Mouse (Mus musculus) layer of hippocampus, adult 2 months (tissue): ENCODE measurements at regions not wholly inside any gene's neighbourhood (a gene's known extent, or its start where the extent isn't known, plus 50 kb on each side); places are given as distances from the start of the nearest gene placed in this dataset.

Experiments
- DNase-seq, 2 experiments: peaks; one replicate each; pipeline ENCODE4 v3.0.0; 2022; ENCODE audit warnings: low spot score in 2 of 2
- H3K27ac ChIP-seq: fragments of 200-600 bp; 2 replicates; pipeline ENCODE4 v1.8.1; 2022
- H3K4me3 ChIP-seq: fragments of 200-600 bp; 2 replicates; pipeline ENCODE4 v1.8.1; 2022; ENCODE audit warnings: mild to moderate bottlenecking
- CTCF ChIP-seq: fragments of 200-600 bp; conservative IDR thresholded peaks from 2 replicates; pipeline ENCODE4 v1.8.1; 2022; ENCODE audit warnings: antibody characterized with exemption, mild to moderate bottlenecking, moderate library complexity

DNA sequence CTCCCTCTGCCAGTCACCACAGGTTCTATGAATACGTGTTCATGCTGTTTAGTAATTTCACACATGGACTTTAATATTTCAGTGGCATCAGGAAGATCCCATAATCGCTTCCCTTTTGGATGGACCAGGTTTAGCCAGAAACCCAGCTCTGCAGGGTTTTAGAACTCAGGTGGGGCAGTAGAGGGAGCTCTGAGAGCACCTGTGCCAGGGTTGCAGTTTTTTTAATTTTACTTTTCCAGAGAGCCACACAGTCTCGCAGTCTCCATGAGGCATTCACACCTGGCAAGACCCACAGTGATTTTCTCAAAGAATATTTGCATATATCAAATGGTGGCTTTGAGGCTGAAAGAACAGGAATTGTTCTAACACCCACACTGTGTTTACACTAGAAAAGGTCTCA lies 1603.8 kb upstream of the Cdh8 start:
- DNase-seq = no peak
- TF ChIP-seq CTCF = peak; percentile 47
- Histone ChIP-seq H3K4me3 (no peak overlapping the region), H3K27ac (no peak overlapping the region)
